Mouse (Mus musculus): ENCODE data around the gene Cd320.
"Not testable (repeated sequence)": the region's sequence is repeated elsewhere in the genome, so short reads cannot be mapped to it uniquely, and the experiment has no call there.

Gene Cd320

GRCm38 (mm10) chr17:33842966-33843795 lies at the start of gene Cd320:
Gene Cd320, plus strand, starts transcription at chr17:33843091.
- peak; percentile 91 for DNase-seq (ENCODE audit: low read depth, low spot score)

- no peak for DNase-seq (ENCODE audit: low read depth, low spot score)
These were observed 44.6 kb upstream of the Cd320 start for GRCm38 (mm10) chr17:33798306-33798705.

GRCm38 (mm10) chr17:33799277-33799676 lies 43.6 kb upstream of the Cd320 start:
- DNase-seq (ENCODE audit: low read depth, low spot score): no peak

GRCm38 (mm10) chr17:33802221-33802620 lies 40.7 kb upstream of the Cd320 start:
- DNase-seq (ENCODE audit: low read depth, low spot score): no peak

- DNase-seq (ENCODE audit: low read depth, low spot score): no peak
These were observed 38.7 kb upstream of the Cd320 start for GRCm38 (mm10) chr17:33804205-33804604.

- no peak for DNase-seq (ENCODE audit: low read depth, low spot score)
These were observed 38.1 kb upstream of the Cd320 start for GRCm38 (mm10) chr17:33804745-33805144.

GRCm38 (mm10) chr17:33807181-33807888 lies 35.6 kb upstream of the Cd320 start:
- no peak for DNase-seq (ENCODE audit: low read depth, low spot score)

- DNase-seq (ENCODE audit: low read depth, low spot score): no peak
These were observed 34.7 kb upstream of the Cd320 start for GRCm38 (mm10) chr17:33808192-33808591.

- DNase-seq (ENCODE audit: low read depth, low spot score): peak; percentile 91
These were observed 32.4 kb upstream of the Cd320 start, which contains the start of gene Kank3 for GRCm38 (mm10) chr17:33810334-33811141. Gene Kank3, plus strand, starts transcription at chr17:33810519.

- DNase-seq (ENCODE audit: low read depth, low spot score): no peak
These were observed 31.8 kb upstream of the Cd320 start for GRCm38 (mm10) chr17:33811142-33811516.

GRCm38 (mm10) chr17:33812475-33812874 lies 30.4 kb upstream of the Cd320 start:
- DNase-seq (ENCODE audit: low read depth, low spot score): no peak

GRCm38 (mm10) chr17:33812990-33813389 lies 29.9 kb upstream of the Cd320 start:
- no peak for DNase-seq (ENCODE audit: low read depth, low spot score)

- DNase-seq (ENCODE audit: low read depth, low spot score): no peak
These were observed 27.5 kb upstream of the Cd320 start for GRCm38 (mm10) chr17:33815399-33815798.

GRCm38 (mm10) chr17:33816612-33817011 lies 26.3 kb upstream of the Cd320 start:
- no peak for DNase-seq (ENCODE audit: low read depth, low spot score)

- DNase-seq (ENCODE audit: low read depth, low spot score): peak; percentile 96
These were observed 25.5 kb upstream of the Cd320 start for GRCm38 (mm10) chr17:33817184-33817968.

GRCm38 (mm10) chr17:33817969-33818643 lies 24.8 kb upstream of the Cd320 start:
- DNase-seq (ENCODE audit: low read depth, low spot score): no peak

GRCm38 (mm10) chr17:33822436-33822959 lies 20.4 kb upstream of the Cd320 start:
- no peak for DNase-seq (ENCODE audit: low read depth, low spot score)

- DNase-seq (ENCODE audit: low read depth, low spot score): not testable (repeated sequence)
These were observed 19.7 kb upstream of the Cd320 start for GRCm38 (mm10) chr17:33823171-33823570.

- DNase-seq (ENCODE audit: low read depth, low spot score): peak; percentile 97
These were observed 18.6 kb upstream of the Cd320 start, which contains the start of the genes Rps28 and Ndufa7 for GRCm38 (mm10) chr17:33824084-33824996. Gene Rps28, minus strand, starts transcription at chr17:33824562. Gene Ndufa7, plus strand, starts transcription at chr17:33824572.

Data from embryo, embryonic 11.5 days (tissue).